Mouse (Mus musculus) natural killer cell, adult 2 months (primary cell): ENCODE data around the gene Gm17631.
"Not testable (repeated sequence)": the region's sequence is repeated elsewhere in the genome, so short reads cannot be mapped to it uniquely, and the experiment has no call there.

Experiments
- DNase-seq, 2 experiments: peaks; one replicate each; pipeline ENCODE4 v3.0.0; 2022; ENCODE audit warnings: low spot score in 2 of 2

Gm17631 gene

GRCm38 (mm10) chr6:129862349-129862748 is at the start of gene Gm17631:
Gene Gm17631 (plus strand): TSS chr6:129862649.
- not testable (repeated sequence) for DNase-seq

- peak; percentile 21 to 57 for DNase-seq
Measured at GRCm38 (mm10) chr6:129817731-129818130, 44.7 kb upstream of the Gm17631 start.

- DNase-seq = peak; percentile 37 to 69
Measured at GRCm38 (mm10) chr6:129824004-129824403, 38.4 kb upstream of the Gm17631 start.

GRCm38 (mm10) chr6:129825559-129825958 is 36.9 kb upstream of the Gm17631 start:
- no peak for DNase-seq

- DNase-seq = no peak
Measured at GRCm38 (mm10) chr6:129876549-129876948, 14.1 kb downstream of the Gm17631 start, which contains the start of gene Klra17. Gene Klra17 (minus strand): TSS chr6:129876672.

- DNase-seq = no peak
Measured at GRCm38 (mm10) chr6:129882525-129882924, 20.1 kb downstream of the Gm17631 start.
